Mouse (Mus musculus) cerebellum, adult 2 months (tissue): ENCODE data around the gene Ssr2.

Source experiments
- CTCF ChIP-seq: fragments of 200-500 bp; IDR thresholded peaks from 2 replicates; pipeline ENCODE4 v1.5.1; 2011; ENCODE audit warnings: low read depth, mild to moderate bottlenecking, control low read depth, low read length, moderate library complexity, borderline replicate concordance; ENCODE audit not compliant: insufficient read depth
- POLR2A ChIP-seq: fragments of 200-500 bp; IDR thresholded peaks from 2 replicates; pipeline ENCODE4 v1.6.1; 2011; ENCODE audit warnings: low read length, control low read depth, borderline replicate concordance; ENCODE audit not compliant: insufficient read depth

- TF ChIP-seq CTCF (no peak), POLR2A (no peak)
These were observed 60.0 kb downstream of the Ssr2 start for GRCm38 (mm10) chr3:88635506-88636275.
